Mouse (Mus musculus): ENCODE measurements around the gene Cdk13. TPM values are rescaled to one million over a fixed set of nuclear protein-coding genes. Genes with fewer than 3 reads are reported as not detected.

Cdk13 gene
- 14.1 and 18.3 TPM in 2 replicates for polyA plus RNA-seq (2015; fragmentation: Nextera tagmentation; extraction: Ambion mirVana)

DNA sequence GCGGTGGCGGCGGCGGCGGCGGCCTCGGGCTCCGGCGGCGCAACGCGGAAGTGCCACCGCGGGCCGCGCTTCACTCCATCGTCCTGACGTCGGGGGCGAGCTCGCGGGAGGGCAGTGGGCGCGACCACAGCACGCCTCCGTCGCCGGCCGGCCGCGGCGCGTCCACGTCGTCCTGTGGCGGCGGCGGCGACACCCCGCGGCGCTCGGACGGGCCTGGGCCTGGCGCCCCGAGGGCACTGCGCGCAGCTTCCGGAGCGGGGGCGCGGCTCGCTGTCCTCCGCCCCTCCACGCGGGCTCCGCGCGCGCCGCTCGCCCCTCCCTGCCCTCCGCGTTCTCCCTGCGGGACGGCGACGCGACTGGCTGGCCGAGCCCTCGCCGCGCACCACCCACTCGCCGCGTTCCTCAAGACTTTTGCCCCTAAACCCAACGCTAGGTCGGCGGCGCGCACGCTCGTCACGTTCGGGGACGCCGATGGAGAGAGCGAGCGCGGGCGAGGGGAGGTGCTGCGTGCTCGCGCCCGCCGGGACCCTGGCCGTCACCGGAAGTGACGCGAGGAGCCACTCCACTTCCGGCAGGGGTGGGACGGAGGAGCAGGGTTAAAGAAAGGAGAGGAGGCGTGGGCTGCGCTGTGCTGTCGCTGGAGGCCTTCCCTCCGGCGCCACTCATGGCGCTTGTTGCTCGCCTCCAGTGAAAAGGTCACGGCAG, at the start of gene Cdk13:
TSS of gene Cdk13 (minus strand) at position 189 of the 705 bp plus-strand sequence.
- H3K4me2 ChIP-seq = peak within 1 kb of the TSS; percentile 75
- 0 out of 2 replicates have a peak, but pooled peaks cover 4% of the 10 kb centered on the region for H3K4me1 ChIP-seq
- no peaks in the 10 kb centered on the region for H3K27me3 ChIP-seq
- peak within 1 kb of the TSS; percentile 98 for H3K27ac ChIP-seq
- peak; percentile 95 for ATAC-seq (ENCODE audit: insufficient number of reproducible peaks, low FRiP score, low TSS enrichment, low read depth)
- peak within 1 kb of the TSS; percentile 95 for H3K9ac ChIP-seq
- no peaks in the 10 kb centered on the region for H3K36me3 ChIP-seq
- under 1% methylated on average over 79 of the region's 110 CpGs for WGBS
- peak within 1 kb of the TSS; percentile 98 for H3K4me3 ChIP-seq
- no peaks in the 10 kb centered on the region for H3K9me3 ChIP-seq

DNA sequence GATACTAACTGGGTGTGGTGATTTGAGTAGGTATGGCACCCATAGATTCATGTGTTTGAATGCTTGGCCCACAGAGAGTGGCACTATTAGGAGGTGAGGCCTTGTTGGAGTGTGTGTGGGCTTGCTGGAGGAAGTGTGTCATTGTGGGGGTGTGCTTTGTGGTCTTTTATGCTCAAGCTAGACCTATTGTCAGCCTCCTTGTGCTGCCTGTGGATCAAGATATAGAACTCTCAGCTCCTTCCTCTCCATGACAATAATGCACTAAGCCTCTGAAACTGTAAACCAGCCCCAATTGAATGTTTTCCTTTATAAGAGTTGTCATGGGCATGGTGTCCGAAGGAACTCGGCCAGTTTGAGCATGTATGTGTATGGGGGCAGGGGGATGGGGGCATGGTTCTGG, 38.4 kb upstream of the Cdk13 start:
- WGBS = 84% methylated on average over 2 of the region's 2 CpGs
- no peak overlapping the region for H3K4me3 ChIP-seq
- no peak for ATAC-seq (ENCODE audit: insufficient number of reproducible peaks, low FRiP score, low TSS enrichment, low read depth)
- H3K9ac ChIP-seq = no peak overlapping the region
- H3K27me3 ChIP-seq = no peaks in the 10 kb centered on the region
- no peaks in the 10 kb centered on the region for H3K4me1 ChIP-seq
- no peaks in the 10 kb centered on the region for H3K36me3 ChIP-seq
- H3K27ac ChIP-seq = no peak overlapping the region
- H3K9me3 ChIP-seq = no peaks in the 10 kb centered on the region
- H3K4me2 ChIP-seq = no peak overlapping the region

DNA sequence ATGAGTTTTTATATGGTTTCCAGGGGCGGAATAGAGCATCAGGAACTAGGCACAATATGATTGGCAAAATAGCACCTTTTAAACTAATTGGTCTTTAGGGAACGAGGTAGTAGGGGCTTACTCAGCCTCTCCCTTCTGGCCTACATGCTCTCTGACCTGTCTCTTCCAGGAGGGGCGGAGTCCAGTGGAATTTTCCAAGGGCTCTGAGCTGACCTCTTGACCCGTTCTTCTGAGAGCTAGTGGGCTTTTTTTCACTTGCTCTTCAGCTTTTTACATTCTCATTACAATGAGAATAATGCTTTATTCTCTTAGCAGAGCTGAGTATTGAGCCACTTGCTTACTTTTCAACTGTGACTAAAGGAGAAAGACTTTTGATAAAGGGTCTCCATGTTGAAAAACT, 37.9 kb upstream of the Cdk13 start:
- Histone ChIP-seq H3K27me3 (no peaks in the 10 kb centered on the region), H3K36me3 (no peaks in the 10 kb centered on the region), H3K4me3 (no peak overlapping the region), H3K9ac (no peak overlapping the region), H3K4me2 (no peak overlapping the region), H3K9me3 (no peaks in the 10 kb centered on the region), H3K27ac (no peak overlapping the region), H3K4me1 (no peaks in the 10 kb centered on the region)
- WGBS = 60% methylated on average over 4 of the region's 4 CpGs
- ATAC-seq (ENCODE audit: insufficient number of reproducible peaks, low FRiP score, low TSS enrichment, low read depth) = no peak

GRCm38 (mm10) chr13:17839137-17839536, 34.2 kb upstream of the Cdk13 start:
- Histone ChIP-seq H3K9me3 (no peaks in the 10 kb centered on the region), H3K36me3 (no peaks in the 10 kb centered on the region), H3K27me3 (no peaks in the 10 kb centered on the region), H3K4me1 (no peaks in the 10 kb centered on the region), H3K4me2 (no peak overlapping the region), H3K9ac (no peak overlapping the region), H3K27ac (no peak overlapping the region), H3K4me3 (no peak overlapping the region)
- 87% methylated on average over 5 of the region's 5 CpGs for whole genome bisulfite sequencing
- no peak for ATAC-seq (ENCODE audit: insufficient number of reproducible peaks, low FRiP score, low TSS enrichment, low read depth)

GRCm38 (mm10) chr13:17838484-17838851, 33.6 kb upstream of the Cdk13 start:
- Histone ChIP-seq H3K27ac (no peak overlapping the region), H3K4me1 (no peaks in the 10 kb centered on the region), H3K27me3 (no peaks in the 10 kb centered on the region), H3K36me3 (no peaks in the 10 kb centered on the region), H3K9ac (no peak overlapping the region), H3K4me3 (no peak overlapping the region), H3K4me2 (no peak overlapping the region), H3K9me3 (no peaks in the 10 kb centered on the region)
- ATAC-seq (ENCODE audit: insufficient number of reproducible peaks, low FRiP score, low TSS enrichment, low read depth) = no peak
- WGBS = 35% methylated on average over 4 of the region's 4 CpGs

GRCm38 (mm10) chr13:17837610-17838483, 33.0 kb upstream of the Cdk13 start:
- Histone ChIP-seq H3K36me3 (no peaks in the 10 kb centered on the region), H3K9me3 (no peaks in the 10 kb centered on the region), H3K9ac (no peak overlapping the region), H3K4me2 (no peak overlapping the region), H3K4me3 (no peak overlapping the region), H3K4me1 (no peaks in the 10 kb centered on the region), H3K27ac (no peak overlapping the region), H3K27me3 (no peaks in the 10 kb centered on the region)
- ATAC-seq (ENCODE audit: insufficient number of reproducible peaks, low FRiP score, low TSS enrichment, low read depth) = no peak
- 40% methylated on average over 16 of the region's 16 CpGs for WGBS

GRCm38 (mm10) chr13:17836808-17837207, 31.9 kb upstream of the Cdk13 start:
- Histone ChIP-seq H3K4me2 (no peak overlapping the region), H3K4me3 (no peak overlapping the region), H3K9me3 (no peaks in the 10 kb centered on the region), H3K36me3 (no peaks in the 10 kb centered on the region), H3K9ac (no peak overlapping the region), H3K27ac (no peak overlapping the region), H3K4me1 (no peaks in the 10 kb centered on the region), H3K27me3 (no peaks in the 10 kb centered on the region)
- no peak for ATAC-seq (ENCODE audit: insufficient number of reproducible peaks, low FRiP score, low TSS enrichment, low read depth)
- 77% methylated on average over 7 of the region's 7 CpGs for WGBS

DNA sequence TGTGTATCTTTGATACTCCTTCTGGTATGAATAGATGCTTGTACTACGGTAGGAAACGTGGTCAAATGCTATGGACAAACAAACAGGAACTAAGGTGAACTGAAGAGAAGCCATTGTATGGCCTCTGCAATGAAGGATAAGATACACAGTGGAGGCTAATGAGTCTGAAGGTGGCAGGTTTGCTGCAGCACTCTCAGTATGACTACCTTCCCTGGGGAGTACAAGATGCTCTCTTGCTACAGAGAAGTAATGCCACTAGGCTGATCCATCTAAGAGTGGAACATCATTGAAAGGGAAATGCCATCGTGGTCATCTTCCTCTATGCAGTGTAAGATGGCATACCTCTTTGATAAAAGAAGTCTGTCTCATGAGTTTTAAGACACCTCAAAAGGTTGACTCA, 28.0 kb upstream of the Cdk13 start:
- Histone ChIP-seq H3K4me3 (no peak overlapping the region), H3K4me2 (no peak overlapping the region), H3K27me3 (no peaks in the 10 kb centered on the region), H3K36me3 (no peaks in the 10 kb centered on the region), H3K27ac (no peak overlapping the region), H3K4me1 (no peaks in the 10 kb centered on the region), H3K9ac (no peak overlapping the region), H3K9me3 (no peaks in the 10 kb centered on the region)
- 69% methylated on average over 3 of the region's 3 CpGs for WGBS
- ATAC-seq (ENCODE audit: insufficient number of reproducible peaks, low FRiP score, low TSS enrichment, low read depth) = no peak

- Histone ChIP-seq H3K4me2 (no peak overlapping the region), H3K9me3 (no peaks in the 10 kb centered on the region), H3K36me3 (no peaks in the 10 kb centered on the region), H3K4me3 (no peak overlapping the region), H3K4me1 (no peaks in the 10 kb centered on the region), H3K27ac (no peak overlapping the region), H3K27me3 (no peaks in the 10 kb centered on the region), H3K9ac (no peak overlapping the region)
- ATAC-seq (ENCODE audit: insufficient number of reproducible peaks, low FRiP score, low TSS enrichment, low read depth) = no peak
- 82% methylated on average over 2 of the region's 2 CpGs for WGBS
Measured at GRCm38 (mm10) chr13:17817226-17817625, 12.3 kb upstream of the Cdk13 start.

DNA sequence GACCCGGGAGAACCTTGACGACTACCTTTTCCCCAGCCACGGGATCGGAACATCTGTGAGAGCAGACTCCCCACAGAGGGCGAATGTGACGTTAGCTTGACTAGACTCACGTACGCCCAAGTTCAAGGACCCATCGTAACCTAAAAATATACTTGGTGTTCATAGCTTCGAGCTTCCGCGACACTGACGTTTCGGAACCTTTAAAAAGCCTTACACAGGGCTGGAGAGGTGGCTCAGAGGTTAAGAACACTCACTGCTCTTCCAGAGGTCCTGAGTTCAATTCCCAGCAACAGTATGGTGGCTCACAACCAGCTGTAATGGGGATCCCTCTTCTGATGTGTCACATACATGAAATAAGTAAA, 698 bp upstream of the Cdk13 start:
- no peak for ATAC-seq (ENCODE audit: insufficient number of reproducible peaks, low FRiP score, low TSS enrichment, low read depth)
- no peaks in the 10 kb centered on the region for H3K27me3 ChIP-seq
- peak overlapping the region; percentile 95 for H3K9ac ChIP-seq
- H3K4me2 ChIP-seq = peak overlapping the region; percentile 64
- no peaks in the 10 kb centered on the region for H3K9me3 ChIP-seq
- H3K4me1 ChIP-seq = 0 out of 2 replicates have a peak, but pooled peaks cover 4% of the 10 kb centered on the region
- no peaks in the 10 kb centered on the region for H3K36me3 ChIP-seq
- H3K4me3 ChIP-seq = peak overlapping the region; percentile 98
- WGBS = 0% methylated on average over 14 of the region's 14 CpGs
- H3K27ac ChIP-seq = peak overlapping the region; percentile 98

DNA sequence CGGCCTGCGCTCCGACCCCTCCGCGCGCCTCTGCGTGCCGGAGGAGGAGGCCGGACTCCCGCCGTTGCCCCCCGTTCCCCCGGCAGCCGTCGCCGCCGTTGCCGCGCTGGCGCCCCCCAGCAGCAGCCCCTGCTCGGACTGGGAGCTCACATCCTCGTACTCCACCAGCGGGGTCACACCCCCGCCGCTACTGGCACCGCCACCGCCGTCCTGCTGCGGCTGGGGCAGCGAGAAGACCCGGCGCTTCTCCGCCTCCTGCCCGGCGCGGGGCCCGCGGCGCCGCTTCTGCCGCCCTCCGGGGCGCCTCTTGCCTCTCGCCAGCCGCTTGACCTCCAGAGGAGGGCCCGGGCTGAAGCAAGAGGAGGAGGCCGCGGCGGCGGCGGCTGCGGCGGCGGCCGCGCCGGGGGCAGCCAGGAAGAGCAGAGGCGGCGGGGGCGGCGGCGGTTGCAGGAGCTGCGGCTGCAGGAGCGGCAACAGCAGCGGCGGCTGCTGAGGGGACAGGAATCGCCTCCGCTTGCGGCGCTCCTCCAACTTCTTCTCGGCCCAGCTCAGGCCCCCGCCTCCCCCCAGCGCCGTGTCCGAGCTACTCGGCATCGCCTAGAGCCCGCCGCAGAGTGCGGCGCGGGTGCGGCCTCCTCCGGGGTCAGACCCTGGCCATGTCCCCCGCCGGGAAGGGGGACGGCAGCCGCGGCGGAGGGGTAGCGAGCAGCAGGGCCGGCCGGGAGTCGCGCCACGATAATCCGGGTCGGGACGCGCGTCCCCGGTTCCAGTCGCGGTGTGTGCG, 647 bp downstream of the Cdk13 start:
- no peaks in the 10 kb centered on the region for H3K27me3 ChIP-seq
- 0 out of 2 replicates have a peak, but pooled peaks cover 4% of the 10 kb centered on the region for H3K4me1 ChIP-seq
- under 1% methylated on average over 72 of the region's 105 CpGs for WGBS
- peak overlapping the region; percentile 95 for H3K9ac ChIP-seq
- H3K4me2 ChIP-seq = peak overlapping the region; percentile 75
- no peaks in the 10 kb centered on the region for H3K9me3 ChIP-seq
- H3K36me3 ChIP-seq = no peaks in the 10 kb centered on the region
- H3K27ac ChIP-seq = peak overlapping the region; percentile 98
- H3K4me3 ChIP-seq = peak overlapping the region; percentile 98
- ATAC-seq (ENCODE audit: insufficient number of reproducible peaks, low FRiP score, low TSS enrichment, low read depth) = peak; percentile 25; the same call in 1 of the 2 replicates

Data from limb, embryonic 15.5 days (tissue).